Mouse (Mus musculus) CH12.LX (cell line): ENCODE data around the gene Gm45233. TPM values are rescaled to one million over a fixed set of nuclear protein-coding genes. Genes with fewer than 3 reads are reported as not detected.

ENCODE experiments used
- DNase-seq: peaks from one replicate; pipeline ENCODE4 v3.0.0-alpha.2; 2013; ENCODE audit errors: extremely low read depth
- H3K27ac ChIP-seq: 2 replicates; pipeline ENCODE4 v1.5.1; 2012; ENCODE audit warnings: low read depth, mild to moderate bottlenecking, control low read depth, moderate library complexity; ENCODE audit not compliant: insufficient read depth
- H3K27me3 ChIP-seq: replicated peaks from 2 replicates; pipeline ENCODE3; 2012; ENCODE audit warnings: inconsistent platforms
- H3K36me3 ChIP-seq, 2 experiments: replicated peaks in 1 of 2; 2 replicates each; pipeline versions ENCODE3 to v1.6.1; 2012; ENCODE audit warnings: inconsistent platforms in 1 of 2, low read length in 1 of 2, mild to moderate bottlenecking in 1 of 2, mixed read lengths in 1 of 2, moderate library complexity in 1 of 2; ENCODE audit not compliant: control insufficient read depth in 1 of 2, insufficient read depth in 1 of 2
- H3K4me1 ChIP-seq, 2 experiments: 2 replicates each; pipeline ENCODE4 v1.6.1; 2012; ENCODE audit warnings: inconsistent platforms in 1 of 2, moderate library complexity in 1 of 2; ENCODE audit not compliant: insufficient read depth in 2 of 2, control insufficient read depth in 1 of 2
- H3K4me2 ChIP-seq: 2 replicates; pipeline ENCODE4 v1.6.1; 2012; ENCODE audit warnings: low read depth, mild to moderate bottlenecking, control low read depth; ENCODE audit not compliant: poor library complexity, insufficient read depth, severe bottlenecking
- H3K4me3 ChIP-seq, 3 experiments: fragments of 150-350 bp in 1 of 3; sonication (generic) in 1 of 3; replicated peaks in 1 of 3; 2 replicates each; pipeline versions ENCODE3 to v1.5.1; 2011 to 2012; ENCODE audit warnings: low read depth in 2 of 3, low read length in 2 of 3, mild to moderate bottlenecking in 2 of 3, moderate library complexity in 2 of 3, control low read depth in 1 of 3, improper control_type of control experiment in 1 of 3, inconsistent platforms in 1 of 3, mixed read lengths in 1 of 3; ENCODE audit not compliant: poor library complexity in 1 of 3
- H3K79me2 ChIP-seq: replicated peaks from 2 replicates; pipeline ENCODE4 v1.6.1; 2012; ENCODE audit warnings: mild to moderate bottlenecking, moderate library complexity; ENCODE audit not compliant: control insufficient read depth, poor library complexity, insufficient read depth, severe bottlenecking; ENCODE audit errors: extremely low read depth
- H3K9ac ChIP-seq: 2 replicates; pipeline ENCODE4 v1.6.1; 2012; ENCODE audit warnings: low read depth, mild to moderate bottlenecking, control low read depth, moderate library complexity; ENCODE audit not compliant: insufficient read depth
- H3K9me3 ChIP-seq: replicated peaks from 2 replicates; pipeline ENCODE3; 2012; ENCODE audit warnings: low read length, inconsistent platforms, mixed read lengths
- CHD1 ChIP-seq: IDR thresholded peaks from 2 replicates; pipeline ENCODE4 v1.6.1; 2012; ENCODE audit warnings: low read depth, low read length, improper control_type of control experiment, inconsistent platforms
- CTCF ChIP-seq, 2 experiments: IDR thresholded peaks in 1 of 2; conservative IDR thresholded peaks in 1 of 2; 2 replicates each; pipeline ENCODE4 v1.5.1; 2011 to 2012; ENCODE audit warnings: low read depth in 2 of 2, low read length in 2 of 2, improper control_type of control experiment in 1 of 2, inconsistent platforms in 1 of 2, mild to moderate bottlenecking in 1 of 2, moderate library complexity in 1 of 2
- E2F4 ChIP-seq: IDR thresholded peaks from 2 replicates; pipeline ENCODE4 v1.6.1; 2011; ENCODE audit warnings: low read depth, low read length, improper control_type of control experiment; ENCODE audit not compliant: insufficient replicate concordance
- ELF1 ChIP-seq: IDR thresholded peaks from 2 replicates; pipeline ENCODE4 v1.6.1; 2014; ENCODE audit warnings: low read depth, mild to moderate bottlenecking, inconsistent platforms, low read length, improper control_type of control experiment
- EP300 ChIP-seq: IDR thresholded peaks from 2 replicates; pipeline ENCODE4 v1.6.1; 2011; ENCODE audit warnings: low read length, improper control_type of control experiment
- ETS1 ChIP-seq: conservative IDR thresholded peaks from 2 replicates; pipeline ENCODE4 v1.6.1; 2012; ENCODE audit warnings: low read depth, mild to moderate bottlenecking, inconsistent platforms, low read length, improper control_type of control experiment, moderate library complexity
- GABPA ChIP-seq: IDR thresholded peaks from 2 replicates; pipeline ENCODE4 v1.6.1; 2012; ENCODE audit warnings: low read depth, low read length, improper control_type of control experiment, inconsistent platforms; ENCODE audit not compliant: insufficient replicate concordance
- KAT2A ChIP-seq: IDR thresholded peaks from 2 replicates; pipeline ENCODE4 v1.6.1; 2012; ENCODE audit warnings: low read length, improper control_type of control experiment, inconsistent platforms; ENCODE audit not compliant: insufficient replicate concordance
- MAFK ChIP-seq: IDR thresholded peaks from 2 replicates; pipeline ENCODE4 v1.6.1; 2011; ENCODE audit warnings: low read length, improper control_type of control experiment; ENCODE audit not compliant: insufficient replicate concordance
- MAX ChIP-seq: IDR thresholded peaks from 2 replicates; pipeline ENCODE4 v1.6.1; 2011; ENCODE audit warnings: low read length, improper control_type of control experiment
- MAZ ChIP-seq: IDR thresholded peaks from 2 replicates; pipeline ENCODE4 v1.6.1; 2012; ENCODE audit warnings: low read depth, mild to moderate bottlenecking, inconsistent platforms, low read length, improper control_type of control experiment, moderate library complexity
- MYC ChIP-seq: IDR thresholded peaks from 2 replicates; pipeline ENCODE4 v1.6.1; 2011; ENCODE audit warnings: low read depth, mild to moderate bottlenecking, improper control_type of control experiment, low read length
- NELFE ChIP-seq: IDR thresholded peaks from 2 replicates; pipeline ENCODE4 v1.6.1; 2011; ENCODE audit warnings: low read depth, low read length, improper control_type of control experiment
- POLR2A ChIP-seq: IDR thresholded peaks from 2 replicates; pipeline ENCODE4 v1.6.1; 2011; ENCODE audit warnings: low read depth, mild to moderate bottlenecking, improper control_type of control experiment, low read length
- RAD21 ChIP-seq: IDR thresholded peaks from 2 replicates; pipeline ENCODE4 v1.6.1; 2011; ENCODE audit warnings: low read depth, mild to moderate bottlenecking, low read length, improper control_type of control experiment, moderate library complexity
- SMC3 ChIP-seq: IDR thresholded peaks from 2 replicates; pipeline ENCODE4 v1.6.1; 2011; ENCODE audit warnings: low read depth, low read length, improper control_type of control experiment
- UBTF ChIP-seq: IDR thresholded peaks from 2 replicates; pipeline ENCODE4 v1.6.1; 2012; ENCODE audit warnings: low read depth, mild to moderate bottlenecking, inconsistent platforms, low read length, improper control_type of control experiment, moderate library complexity
- USF1 ChIP-seq: IDR thresholded peaks from 2 replicates; pipeline ENCODE4 v1.6.1; 2014; ENCODE audit warnings: low read depth, mild to moderate bottlenecking, inconsistent platforms, low read length, improper control_type of control experiment
- ZKSCAN1 ChIP-seq: IDR thresholded peaks from 2 replicates; pipeline ENCODE4 v1.6.1; 2012; ENCODE audit warnings: low read depth, inconsistent platforms, low read length, improper control_type of control experiment, borderline replicate concordance
- ZMIZ1 ChIP-seq: IDR thresholded peaks from 2 replicates; pipeline ENCODE4 v1.6.1; 2012; ENCODE audit warnings: low read depth, mild to moderate bottlenecking, inconsistent platforms, low read length, improper control_type of control experiment
- dilution Hi-C: fragments of 300-500 bp; cut with MboI; formaldehyde crosslinking; loops from 2 replicates; pipeline ENCODE4 v1.14.3; 2020; ENCODE audit warnings: low sequenced_read_pairs; ENCODE audit not compliant: extremely low pct_unique_long_range_greater_than_20kb, extremely low pct_ligation_motif_present
- in situ Hi-C: fragments of 300-500 bp; cut with MboI; formaldehyde crosslinking; loops from 3 replicates; pipeline ENCODE4 v1.14.3; 2019; ENCODE audit warnings: low sequenced_read_pairs, low pct_ligation_motif_present, low pct_unique_long_range_greater_than_20kb, mixed read lengths
- polyA plus RNA-seq: library from polyadenylated mRNA; unstranded; fragments of >175 nt; gene quantifications from 2 replicates; pipeline ENCODE4 v1.2.1, GENCODE M21; 2012; ENCODE audit warnings: low read depth; ENCODE audit not compliant: insufficient read length
- total RNA-seq, 2 experiments: library from RNA; depleted of rRNA; stranded (reverse); fragments of 300-350 nt in 1 of 2; fragments of >200 nt in 1 of 2; gene quantifications; 2 replicates each; pipeline ENCODE4 v1.2.3; 2012 to 2014

The Gm45233 gene
- total and polyA plus RNA-seq, 3 experiments: 0.66 TPM; not detected in 2

GRCm38 (mm10) chr7:43512519-43512918 lies 68.6 kb downstream of the Gm45233 start:
- Histone ChIP-seq H3K9me3 (no peaks in the 10 kb centered on the region), H3K79me2 (no peaks in the 10 kb centered on the region), H3K4me3 (no peak overlapping the region), H3K4me1 (peaks cover 2 to 12% of the 10 kb centered on the region in 2 experiments; a peak in 2 of 4 replicates), H3K27me3 (peaks cover 8% of the 10 kb centered on the region), H3K36me3 (no peaks in the 10 kb centered on the region)
- no peak for DNase-seq
- dilution Hi-C loops: no loop called here
- no peak for TF ChIP-seq E2F4
- TF ChIP-seq RAD21: no peak
- no peak for TF ChIP-seq ETS1
- TF ChIP-seq CHD1: no peak
- no peak for TF ChIP-seq ZMIZ1
- no peak for TF ChIP-seq UBTF
- no peak for TF ChIP-seq POLR2A
- no peak for TF ChIP-seq MYC
- no peak for TF ChIP-seq KAT2A
- no peak for TF ChIP-seq ELF1
- TF ChIP-seq MAZ: no peak
- no peak for TF ChIP-seq SMC3
- TF ChIP-seq ZKSCAN1: no peak
- TF ChIP-seq EP300: no peak
- no peak for TF ChIP-seq USF1
- TF ChIP-seq CTCF (conservative IDR thresholded peaks at IDR 0.05 in 1 of 2, IDR thresholded peaks at IDR 0.05 in 1 of 2; ENCODE audit: low read depth in 2 of 2, low read length in 2 of 2): no peak
- no peak for TF ChIP-seq MAX
- TF ChIP-seq GABPA: no peak
- TF ChIP-seq NELFE: no peak
- no peak for TF ChIP-seq MAFK
- TF ChIP-seq, all 38 proteins: peak for 0
- H3K4me2 ChIP-seq: no peak overlapping the region
- in situ Hi-C loops: no loop called here
- no peak overlapping the region for H3K9ac ChIP-seq
- no peak overlapping the region for H3K27ac ChIP-seq

Other genes starting within 250 kb of the Gm45233 start
- gene Zfp715, start 130.8 kb upstream of the Gm45233 start, total RNA-seq (2012; rRNA removed): 9.8 and 10.9 TPM in 2 replicates
- gene Zfp715, start 130.8 kb upstream of the Gm45233 start, total RNA-seq (2014; rRNA removed): 17.1 and 19.1 TPM in 2 replicates
- gene Zfp715, start 130.8 kb upstream of the Gm45233 start, polyA plus RNA-seq: 10.7 and 13.3 TPM in 2 replicates
- 0.25 and 0.34 TPM in 2 replicates for gene Siglecf, start 92.8 kb upstream of the Gm45233 start, total RNA-seq (2012; rRNA removed)
- gene Siglecf, start 92.8 kb upstream of the Gm45233 start, total RNA-seq (2014; rRNA removed): 0.66 and 0.77 TPM in 2 replicates
- 1.3 and 1.7 TPM in 2 replicates for gene Siglecf, start 92.8 kb upstream of the Gm45233 start, polyA plus RNA-seq
- 28.9 and 29.7 TPM in 2 replicates for gene Siglecg, start 35.9 kb upstream of the Gm45233 start, total RNA-seq (2012; rRNA removed)
- gene Siglecg, start 35.9 kb upstream of the Gm45233 start, total RNA-seq (2014; rRNA removed): 31.2 and 34.4 TPM in 2 replicates
- gene Siglecg, start 35.9 kb upstream of the Gm45233 start, polyA plus RNA-seq: 48.5 and 58.2 TPM in 2 replicates
- gene Lim2, start 16.5 kb upstream of the Gm45233 start, total RNA-seq (2012; rRNA removed): not detected in 2 replicates
- gene Lim2, start 16.5 kb upstream of the Gm45233 start, total RNA-seq (2014; rRNA removed): not detected in 2 replicates
- gene Lim2, start 16.5 kb upstream of the Gm45233 start, polyA plus RNA-seq: 0.10 TPM in 1 of 2 replicates, not detected in the other
- gene Nkg7, start 7.1 kb upstream of the Gm45233 start, total RNA-seq (2012; rRNA removed): 0.25 TPM in 1 of 2 replicates, not detected in the other
- not detected in 2 replicates for gene Nkg7, start 7.1 kb upstream of the Gm45233 start, total RNA-seq (2014; rRNA removed)
- not detected in 2 replicates for gene Nkg7, start 7.1 kb upstream of the Gm45233 start, polyA plus RNA-seq
- not detected in 2 replicates for gene Cldnd2, start 3.3 kb upstream of the Gm45233 start, total RNA-seq (2012; rRNA removed)
- gene Cldnd2, start 3.3 kb upstream of the Gm45233 start, total RNA-seq (2014; rRNA removed): not detected in 2 replicates
- gene Cldnd2, start 3.3 kb upstream of the Gm45233 start, polyA plus RNA-seq: not detected in 2 replicates
- 186 and 201 TPM in 2 replicates for gene Etfb, start within 50 bp of the Gm45233 start, total RNA-seq (2012; rRNA removed)
- gene Etfb, start within 50 bp of the Gm45233 start, total RNA-seq (2014; rRNA removed): 147 and 157 TPM in 2 replicates
- gene Etfb, start within 50 bp of the Gm45233 start, polyA plus RNA-seq: 201 and 248 TPM in 2 replicates
- 0.17 TPM in 2 replicates for gene Vsig10l, start 19.0 kb downstream of the Gm45233 start, total RNA-seq (2012; rRNA removed)
- gene Vsig10l, start 19.0 kb downstream of the Gm45233 start, total RNA-seq (2014; rRNA removed): 0.12 TPM in 2 replicates
- 0.99 and 1.8 TPM in 2 replicates for gene Vsig10l, start 19.0 kb downstream of the Gm45233 start, polyA plus RNA-seq
- gene Iglon5, start 45.9 kb downstream of the Gm45233 start, total RNA-seq (2012; rRNA removed): not detected in 2 replicates
- gene Iglon5, start 45.9 kb downstream of the Gm45233 start, total RNA-seq (2014; rRNA removed): not detected in 2 replicates
- not detected in 2 replicates for gene Iglon5, start 45.9 kb downstream of the Gm45233 start, polyA plus RNA-seq
- not detected in 2 replicates for gene 4931406B18Rik, start 61.8 kb downstream of the Gm45233 start, total RNA-seq (2012; rRNA removed)
- gene 4931406B18Rik, start 61.8 kb downstream of the Gm45233 start, total RNA-seq (2014; rRNA removed): not detected in 2 replicates
- not detected in 2 replicates for gene 4931406B18Rik, start 61.8 kb downstream of the Gm45233 start, polyA plus RNA-seq
- gene Cd33, start 100.3 kb downstream of the Gm45233 start, total RNA-seq (2012; rRNA removed): 0.08 TPM in 1 of 2 replicates, not detected in the other
- 0.09 and 0.43 TPM in 2 replicates for gene Cd33, start 100.3 kb downstream of the Gm45233 start, total RNA-seq (2014; rRNA removed)
- 0.33 and 0.40 TPM in 2 replicates for gene Cd33, start 100.3 kb downstream of the Gm45233 start, polyA plus RNA-seq
- gene Zfp658, start 118.1 kb downstream of the Gm45233 start, total RNA-seq (2012; rRNA removed): 2.5 and 2.9 TPM in 2 replicates
- gene Zfp658, start 118.1 kb downstream of the Gm45233 start, total RNA-seq (2014; rRNA removed): 3.3 and 3.4 TPM in 2 replicates
- gene Zfp658, start 118.1 kb downstream of the Gm45233 start, polyA plus RNA-seq: 2.0 and 2.3 TPM in 2 replicates
- 5.8 and 6.6 TPM in 2 replicates for gene Zfp719, start 135.5 kb downstream of the Gm45233 start, total RNA-seq (2012; rRNA removed)
- 8.6 and 9.8 TPM in 2 replicates for gene Zfp719, start 135.5 kb downstream of the Gm45233 start, total RNA-seq (2014; rRNA removed)
- 3.5 and 5.8 TPM in 2 replicates for gene Zfp719, start 135.5 kb downstream of the Gm45233 start, polyA plus RNA-seq
- not detected in 2 replicates for gene Zfp819, start 163.0 kb downstream of the Gm45233 start, total RNA-seq (2012; rRNA removed)
- gene Zfp819, start 163.0 kb downstream of the Gm45233 start, total RNA-seq (2014; rRNA removed): not detected in 2 replicates
- gene Zfp819, start 163.0 kb downstream of the Gm45233 start, polyA plus RNA-seq: not detected in 2 replicates
- gene Ceacam18, start 190.6 kb downstream of the Gm45233 start, total RNA-seq (2012; rRNA removed): not detected in 2 replicates
- not detected in 2 replicates for gene Ceacam18, start 190.6 kb downstream of the Gm45233 start, total RNA-seq (2014; rRNA removed)
- not detected in 2 replicates for gene Ceacam18, start 190.6 kb downstream of the Gm45233 start, polyA plus RNA-seq
- gene Siglece, start 216.0 kb downstream of the Gm45233 start, total RNA-seq (2012; rRNA removed): not detected in 2 replicates
- gene Siglece, start 216.0 kb downstream of the Gm45233 start, total RNA-seq (2014; rRNA removed): 0.14 TPM in 1 of 2 replicates, not detected in the other
- gene Siglece, start 216.0 kb downstream of the Gm45233 start, polyA plus RNA-seq: 0.14 and 0.23 TPM in 2 replicates
- 6.9 and 7.8 TPM in 2 replicates for gene Ctu1, start 227.9 kb downstream of the Gm45233 start, total RNA-seq (2012; rRNA removed)
- 7.2 TPM in 2 replicates for gene Ctu1, start 227.9 kb downstream of the Gm45233 start, total RNA-seq (2014; rRNA removed)
- gene Ctu1, start 227.9 kb downstream of the Gm45233 start, polyA plus RNA-seq: 5.3 and 5.5 TPM in 2 replicates
- gene Klk14, start 246.3 kb downstream of the Gm45233 start, total RNA-seq (2012; rRNA removed): not detected in 2 replicates
- not detected in 2 replicates for gene Klk14, start 246.3 kb downstream of the Gm45233 start, total RNA-seq (2014; rRNA removed)
- not detected in 2 replicates for gene Klk14, start 246.3 kb downstream of the Gm45233 start, polyA plus RNA-seq